Mouse (Mus musculus): ENCODE measurements around the gene Gm49403.
A peak's percentile ranks its signal among the peaks of the same experiment; 100 is the strongest.

GRCm38 (mm10) chr19:8929224-8930088 lies 45.7 kb downstream of the Gm49403 start, which contains the start of the genes Rom1 and Eml3:
- peak; percentile 47; the same call in 1 of the 2 replicates for TF ChIP-seq CTCF (IDR thresholded peaks at IDR 0.05; ENCODE audit: extremely low read depth, insufficient read depth, insufficient read length, insufficient replicate concordance)
- TF ChIP-seq POLR2A (IDR thresholded peaks at IDR 0.05; ENCODE audit: low read depth, low read length) = peak; percentile 20
